Mouse (Mus musculus): ENCODE results near the gene Tnfsf4.

Gene Tnfsf4

GRCm38 (mm10) chr1:161444858-161445257 lies 49.6 kb downstream of the Tnfsf4 start:
- ChIA-PET POLR2A (no interaction called here), CTCF (no interaction called here)

- ChIA-PET CTCF (no interaction called here), POLR2A (no interaction called here)
Observed at GRCm38 (mm10) chr1:161451683-161452245, 56.6 kb downstream of the Tnfsf4 start.

- CTCF ChIA-PET: no interaction called here
Observed at GRCm38 (mm10) chr1:161452250-161452649, 57.0 kb downstream of the Tnfsf4 start.

GRCm38 (mm10) chr1:161463388-161464085 lies 68.3 kb downstream of the Tnfsf4 start:
- POLR2A ChIA-PET: interaction anchor here in 1 of 4 experiments (0.9 kb wide), 1 partner anchor 461 kb away, joined by 3 read pairs; no protein-coding TSS in a partner anchor
- CTCF ChIA-PET: interaction anchor here in 1 of 4 experiments (0.7 kb wide), 1 partner anchor 154 kb away, joined by 3 read pairs; no protein-coding TSS in a partner anchor

More at GRCm38 (mm10) chr1:161452250-161452649, 57.0 kb downstream of the Tnfsf4 start:
- POLR2A ChIA-PET: no interaction called here

Data from embryonic stem cell, embryonic (primary cell).